Mouse (Mus musculus): ENCODE results near the gene Rpl23a. TPM values are rescaled to one million over a fixed set of nuclear protein-coding genes. Genes with fewer than 3 reads are reported as not detected.
"Not testable (repeated sequence)": the region's sequence is repeated elsewhere in the genome, so short reads cannot be mapped to it uniquely, and the experiment has no call there.

Gene Rpl23a
- polyA plus RNA-seq, 1 experiment = 337 TPM

DNA sequence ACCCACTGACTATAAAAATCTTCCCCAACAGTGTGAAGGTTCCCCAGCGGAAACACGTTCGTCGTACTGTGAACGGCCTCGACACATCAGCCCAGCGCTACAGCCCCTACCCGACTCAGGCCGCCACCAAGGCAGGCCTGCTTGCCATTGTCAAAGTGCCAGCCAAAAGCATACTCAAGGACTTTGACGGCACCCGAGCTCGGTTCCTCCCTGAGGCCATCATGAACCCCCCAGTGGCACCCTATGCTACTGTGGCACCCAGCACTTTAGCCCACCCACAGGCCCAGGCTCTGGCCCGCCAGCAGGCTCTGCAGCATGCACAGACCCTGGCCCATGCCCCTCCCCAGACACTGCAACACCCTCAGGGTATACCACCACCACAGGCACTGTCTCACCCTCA, 29.6 kb downstream of the Rpl23a start:
- 82% methylated on average over 13 of the region's 13 CpGs for WGBS
- DNase-seq (ENCODE audit: low read depth, low spot score) = no peak

DNA sequence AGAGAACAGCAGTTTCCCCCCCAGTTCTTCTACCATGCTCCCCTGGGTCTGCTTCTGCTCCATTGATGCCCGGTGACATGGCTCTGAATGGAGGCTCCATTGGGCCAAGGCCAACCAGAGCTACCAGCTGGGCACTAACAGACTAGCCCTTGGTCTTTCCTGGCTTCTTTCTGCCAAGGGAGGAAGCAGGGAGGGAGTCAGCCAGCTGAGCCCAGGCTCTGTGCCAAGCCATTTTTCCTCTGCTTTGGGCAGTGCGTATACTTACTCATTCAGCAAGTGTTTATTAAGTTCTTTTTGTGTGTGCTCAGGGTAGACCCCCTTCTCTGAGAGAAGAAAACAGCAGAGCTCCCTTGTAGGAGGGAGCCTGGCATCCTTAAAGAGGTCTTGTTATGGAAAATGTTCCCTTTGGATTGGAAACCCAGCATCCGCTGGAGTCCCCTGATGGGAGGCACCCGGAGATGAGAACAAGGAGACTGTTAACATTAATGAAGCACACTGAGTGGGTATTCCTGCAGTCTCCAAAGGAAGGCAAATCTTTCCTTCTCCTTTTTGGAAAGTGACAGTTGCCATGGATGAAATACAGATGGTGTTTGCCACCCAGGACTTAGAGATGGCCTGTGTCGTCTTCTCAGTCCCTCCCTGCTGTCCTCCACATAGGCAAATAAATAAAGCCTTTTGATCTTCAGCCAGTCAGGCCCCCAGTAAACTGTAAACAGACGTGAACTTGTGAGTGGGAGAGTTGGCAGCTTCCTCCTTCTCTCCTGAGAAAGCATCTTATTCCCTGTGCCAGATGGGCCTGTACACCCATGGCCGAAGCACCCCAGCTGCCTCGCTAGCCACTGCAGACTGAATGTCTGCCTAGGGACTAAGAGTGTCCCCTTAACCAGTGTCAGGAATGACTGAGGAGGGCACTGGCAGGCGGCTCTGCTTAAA, 30.8 kb downstream of the Rpl23a start:
- 61% methylated on average over 9 of the region's 9 CpGs for WGBS
- no peak for DNase-seq (ENCODE audit: low read depth, low spot score)

DNA sequence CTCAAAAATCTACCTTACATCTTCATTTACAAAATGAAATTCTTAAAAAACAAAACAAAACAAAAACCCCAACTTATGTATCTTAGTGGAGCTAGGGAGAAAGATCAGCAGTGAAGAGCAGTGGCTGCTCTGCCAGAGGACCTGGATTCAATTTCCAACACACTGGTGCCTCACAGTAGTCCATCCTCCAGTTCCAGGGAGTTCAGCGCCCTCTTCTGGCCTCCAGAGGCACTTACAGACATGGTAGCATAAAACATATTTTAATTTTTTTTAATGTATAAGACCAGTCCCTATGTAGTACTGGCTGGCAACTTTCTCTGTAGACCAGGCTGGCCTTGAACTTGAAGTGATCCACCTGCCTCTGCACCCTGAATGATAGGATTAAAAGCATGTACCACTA, 32.2 kb downstream of the Rpl23a start:
- 36% methylated on average over 1 of the region's 1 CpGs for WGBS
- DNase-seq (ENCODE audit: low read depth, low spot score) = no peak

DNA sequence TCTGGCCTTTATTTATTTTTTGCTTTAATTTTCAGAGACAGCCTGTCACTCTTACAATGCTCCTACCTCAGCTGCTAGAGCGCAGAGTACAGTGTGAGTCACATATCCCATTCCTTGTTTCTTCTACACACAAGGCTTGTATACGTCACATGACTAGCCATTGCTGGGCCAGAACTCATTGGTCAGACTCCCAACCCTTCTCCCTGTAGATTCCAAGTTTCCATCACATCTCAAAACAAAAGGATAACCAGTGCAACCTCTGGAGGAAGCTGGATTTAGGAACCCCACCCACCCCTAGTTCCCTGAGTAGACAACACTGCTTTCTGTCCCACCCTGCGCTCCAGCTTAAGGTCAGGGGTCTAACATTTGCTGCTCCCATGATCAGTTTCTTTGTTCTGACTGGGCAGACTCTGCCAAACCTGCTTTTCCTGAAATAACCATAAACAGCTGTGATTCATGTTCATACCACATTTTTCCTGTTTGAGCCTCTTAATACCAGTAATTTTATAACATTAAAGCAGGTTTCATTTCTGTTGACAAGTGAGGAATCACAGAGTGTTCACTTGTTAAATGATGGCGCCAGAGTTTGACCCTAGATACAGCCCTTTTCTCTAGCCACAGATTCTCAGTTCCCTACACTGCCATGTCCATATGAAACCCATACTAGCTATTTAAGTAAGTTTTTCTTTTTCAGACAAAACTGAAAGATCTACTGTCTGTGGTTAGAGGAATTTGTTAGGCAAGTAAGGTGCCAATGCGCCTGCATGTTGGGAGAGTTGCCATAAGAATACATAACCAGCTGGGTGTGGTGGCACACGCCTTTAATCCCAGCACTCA, 36.5 kb downstream of the Rpl23a start:
- WGBS = 73% methylated on average over 6 of the region's 6 CpGs
- no peak for DNase-seq (ENCODE audit: low read depth, low spot score)

DNA sequence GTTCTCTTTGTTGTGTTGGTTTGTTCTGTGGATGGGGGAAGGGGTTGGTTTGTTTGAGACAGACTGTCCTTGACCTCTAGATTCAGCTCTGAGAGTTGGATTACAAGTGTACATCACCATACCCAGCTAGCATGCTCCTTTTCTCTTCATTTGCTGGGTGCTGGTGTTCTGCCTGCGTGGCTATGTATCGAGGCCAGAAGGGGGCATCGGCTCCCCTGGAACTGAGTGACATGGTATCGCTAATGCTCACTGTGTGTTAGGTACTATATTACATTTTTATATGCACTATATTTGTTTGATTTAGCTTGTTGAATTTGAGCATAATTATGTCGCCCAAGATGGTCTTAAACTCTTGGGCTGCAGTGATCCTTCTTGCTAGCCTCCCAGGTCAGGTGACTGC, 37.2 kb downstream of the Rpl23a start:
- 68% methylated on average over 5 of the region's 5 CpGs for WGBS
- no peak for DNase-seq (ENCODE audit: low read depth, low spot score)

DNA sequence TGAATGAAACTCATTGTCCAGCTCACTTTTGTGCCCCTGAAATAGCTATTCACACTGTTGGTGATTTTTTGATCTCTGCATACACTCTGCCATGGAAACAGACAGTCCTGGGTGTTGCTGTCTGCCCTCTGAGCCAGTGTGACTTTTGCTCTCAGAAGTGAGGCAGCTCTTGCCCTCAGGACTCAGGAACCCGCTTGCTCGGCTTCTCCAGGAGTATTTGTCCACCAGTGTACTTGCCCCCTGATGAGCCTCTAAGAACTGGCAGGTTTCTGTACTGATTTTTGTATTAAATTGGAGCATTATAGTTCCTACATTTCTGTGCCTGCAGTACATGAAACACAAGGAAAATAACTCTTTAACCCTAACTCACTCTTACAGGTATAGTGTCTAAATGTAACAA, 39.9 kb downstream of the Rpl23a start:
- 91% methylated on average over 2 of the region's 2 CpGs for WGBS
- DNase-seq (ENCODE audit: low read depth, low spot score) = no peak

DNA sequence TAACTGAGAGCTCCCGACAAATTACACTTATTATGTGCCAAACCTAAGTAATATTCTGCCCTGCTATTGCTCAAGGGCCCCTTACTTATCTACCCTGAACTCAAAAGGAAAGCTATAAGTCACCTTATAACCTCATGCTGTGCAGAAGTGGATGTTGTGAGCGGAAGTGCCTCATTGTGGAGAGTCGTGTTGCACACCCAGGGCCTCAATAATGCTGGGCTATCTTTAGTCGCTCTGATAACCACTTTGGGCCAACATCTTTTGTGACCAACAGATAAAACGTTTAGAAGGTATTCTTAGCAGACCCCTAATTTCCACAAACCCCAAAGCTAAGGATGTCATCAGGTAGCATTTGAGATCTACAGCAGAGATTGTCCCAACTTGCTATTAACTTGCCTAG, 42.7 kb downstream of the Rpl23a start:
- DNase-seq (ENCODE audit: low read depth, low spot score) = no peak
- 78% methylated on average over 5 of the region's 5 CpGs for WGBS

DNA sequence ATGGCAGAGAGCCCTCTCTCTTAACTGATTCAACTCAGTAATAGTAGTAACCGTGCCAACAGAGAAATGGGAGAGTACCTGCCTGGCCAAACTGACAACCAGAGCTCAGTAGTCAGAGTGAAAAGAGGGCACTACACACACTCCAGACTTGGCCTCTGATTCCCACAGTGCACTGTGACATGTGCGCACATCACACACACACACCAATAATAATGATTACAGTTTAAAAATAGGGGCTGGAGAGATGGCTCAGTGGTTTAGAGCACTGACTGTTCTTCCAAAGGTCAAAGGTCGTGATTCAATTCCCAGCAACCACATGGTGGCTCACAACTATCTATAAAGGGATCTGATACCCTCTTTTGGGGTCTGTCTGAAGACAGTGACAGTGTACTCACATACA, 45.4 kb downstream of the Rpl23a start:
- DNase-seq (ENCODE audit: low read depth, low spot score) = no peak
- 92% methylated on average over 3 of the region's 3 CpGs for WGBS

DNA sequence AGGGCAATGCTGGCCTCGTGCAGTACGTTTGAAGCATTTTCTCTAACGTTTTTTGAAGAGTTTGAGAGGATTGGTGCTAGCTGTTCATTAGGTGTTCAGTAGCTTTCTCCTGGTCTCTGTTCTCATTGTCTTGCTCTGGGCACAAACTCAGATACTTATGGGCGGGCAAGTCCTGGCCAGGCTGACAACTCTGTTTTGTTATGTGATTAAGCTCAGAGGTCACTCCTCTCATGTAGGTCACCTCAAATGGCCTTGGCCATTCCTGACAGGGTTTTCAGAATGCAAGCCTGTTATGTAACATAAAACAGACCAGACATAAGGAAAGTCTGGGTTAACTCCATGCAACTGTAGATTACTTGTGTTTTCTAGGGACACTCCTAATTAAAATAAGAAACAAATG, 45.8 kb downstream of the Rpl23a start:
- no peak for DNase-seq (ENCODE audit: low read depth, low spot score)

DNA sequence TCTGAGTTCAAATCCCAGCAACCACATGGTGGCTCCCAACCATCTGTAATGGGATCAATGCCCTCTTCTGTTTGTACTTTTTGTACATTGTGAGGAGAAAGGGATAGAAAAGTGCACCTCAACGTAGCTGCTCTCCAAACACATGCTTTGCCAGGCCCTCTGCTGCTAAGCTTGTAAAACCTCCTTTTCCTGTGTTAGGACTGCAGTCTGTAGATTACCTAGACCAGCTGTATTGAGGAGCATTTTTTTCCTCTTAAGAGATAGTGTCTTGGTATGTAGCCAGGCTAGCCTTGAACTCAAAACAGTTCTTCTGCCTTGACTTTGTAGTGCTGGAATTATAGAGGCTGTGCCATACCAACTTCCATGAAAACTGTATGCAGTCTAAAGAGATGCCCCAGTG, 47.3 kb downstream of the Rpl23a start:
- 47% methylated on average over 1 of the region's 1 CpGs for WGBS
- no peak for DNase-seq (ENCODE audit: low read depth, low spot score)

More for the DNA sequence above, 45.8 kb downstream of the Rpl23a start:
- WGBS = 79% methylated on average over 4 of the region's 4 CpGs

DNA sequence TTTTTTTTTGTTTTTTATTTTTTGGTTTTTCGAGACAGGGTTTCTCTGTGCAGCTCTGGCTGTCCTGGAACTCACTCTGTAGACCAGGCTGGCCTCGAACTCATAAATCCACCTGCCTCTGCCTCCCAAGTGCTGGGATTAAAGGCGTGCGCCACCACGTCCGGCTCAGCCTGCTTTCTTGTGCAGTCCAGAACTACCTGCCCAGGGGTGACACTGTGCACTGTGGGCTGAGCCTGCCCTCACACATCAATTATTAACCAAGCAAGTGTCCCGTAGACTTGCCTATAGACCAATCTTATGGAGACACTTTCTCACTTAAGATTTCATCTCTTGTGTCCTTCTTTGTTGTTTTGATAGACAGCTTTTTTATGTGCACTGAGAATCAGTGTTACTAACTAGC, 48.1 kb downstream of the Rpl23a start:
- 44% methylated on average over 7 of the region's 7 CpGs for WGBS
- DNase-seq (ENCODE audit: low read depth, low spot score) = not testable (repeated sequence)

DNA sequence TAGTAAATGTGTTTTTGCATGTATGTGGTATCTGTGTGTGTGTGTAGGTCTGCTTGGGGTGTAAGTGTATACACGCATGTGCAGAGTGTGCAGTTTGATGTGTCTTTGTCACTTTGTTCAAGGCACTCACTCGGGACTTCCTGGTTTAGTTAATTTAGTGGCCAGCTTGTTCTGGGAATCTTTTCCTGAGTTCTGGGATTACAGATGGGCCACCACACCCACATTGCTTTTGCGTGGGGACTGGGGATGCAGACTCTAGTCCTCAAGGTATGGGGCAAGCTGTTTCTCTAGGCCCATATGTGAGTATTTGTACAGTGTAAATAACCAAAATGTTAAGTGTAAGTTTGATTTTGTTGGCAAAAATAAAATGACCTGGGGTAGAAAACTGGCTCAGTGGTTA, 49.0 kb downstream of the Rpl23a start:
- DNase-seq (ENCODE audit: low read depth, low spot score) = no peak
- WGBS = 62% methylated on average over 3 of the region's 3 CpGs

DNA sequence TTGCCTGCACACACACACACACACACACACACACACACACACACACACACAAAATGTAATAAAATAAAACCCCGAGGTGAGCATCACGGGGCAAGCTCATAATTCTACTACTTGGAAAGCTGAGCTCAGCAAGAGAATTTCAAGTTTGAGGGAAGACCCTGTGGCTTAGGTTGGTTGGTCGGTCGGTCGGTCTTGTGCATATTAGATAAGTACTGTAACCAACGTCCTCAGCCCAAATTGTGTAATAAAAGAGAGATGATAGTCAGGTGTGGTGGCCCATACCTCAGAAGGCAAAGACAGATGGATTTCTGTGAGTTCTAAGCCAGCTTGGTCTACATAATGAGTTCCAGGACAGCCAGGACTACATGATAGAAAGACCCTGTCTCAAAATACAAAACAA, 49.5 kb downstream of the Rpl23a start:
- WGBS = 80% methylated on average over 6 of the region's 6 CpGs
- DNase-seq (ENCODE audit: low read depth, low spot score) = no peak

Other genes starting within 250 kb of the Rpl23a start
- 27.0 and 41.8 TPM in 2 replicates for gene Phf12, start 200.8 kb downstream of the Rpl23a start, polyA plus RNA-seq (2012; rRNA removed)
- 4.7 and 5.0 TPM in 2 replicates for gene Dhrs13, start 151.3 kb downstream of the Rpl23a start, polyA plus RNA-seq (2012; rRNA removed)
- 27.9 and 33.9 TPM in 2 replicates for gene Flot2, start 145.7 kb downstream of the Rpl23a start, polyA plus RNA-seq (2012; rRNA removed)
- gene Eral1, start 103.2 kb downstream of the Rpl23a start, polyA plus RNA-seq (2012; rRNA removed) = 26.1 and 27.3 TPM in 2 replicates
- gene Fam222b, start 88.9 kb downstream of the Rpl23a start, polyA plus RNA-seq (2012; rRNA removed) = 7.8 and 14.5 TPM in 2 replicates
- 68.9 and 93.3 TPM in 2 replicates for gene Traf4, start 18.0 kb downstream of the Rpl23a start, polyA plus RNA-seq (2012; rRNA removed)
- 6.6 and 9.1 TPM in 2 replicates for gene Nek8, start 6.9 kb downstream of the Rpl23a start, polyA plus RNA-seq (2012; rRNA removed)
- 6.8 and 15.2 TPM in 2 replicates for gene Tlcd1, start 6.9 kb downstream of the Rpl23a start, polyA plus RNA-seq (2012; rRNA removed)
- gene Rab34, start 4.8 kb upstream of the Rpl23a start, polyA plus RNA-seq (2012; rRNA removed) = 10.7 and 11.2 TPM in 2 replicates
- 0.30 TPM in 1 of 2 replicates, not detected in the other for gene Proca1, start 9.8 kb upstream of the Rpl23a start, polyA plus RNA-seq (2012; rRNA removed)
- 94.8 and 111 TPM in 2 replicates for gene Sdf2, start 62.2 kb upstream of the Rpl23a start, polyA plus RNA-seq (2012; rRNA removed)
- gene Supt6, start 62.4 kb upstream of the Rpl23a start, polyA plus RNA-seq (2012; rRNA removed) = 17.4 and 19.8 TPM in 2 replicates
- 49.5 and 72.1 TPM in 2 replicates for gene 2610507B11Rik, start 78.2 kb upstream of the Rpl23a start, polyA plus RNA-seq (2012; rRNA removed)
- gene BC030499, start 107.3 kb upstream of the Rpl23a start, polyA plus RNA-seq (2012; rRNA removed) = 0.22 and 0.32 TPM in 2 replicates
- gene Spag5, start 117.9 kb upstream of the Rpl23a start, polyA plus RNA-seq (2012; rRNA removed) = 11.2 and 15.8 TPM in 2 replicates
- gene Aldoc, start 139.4 kb upstream of the Rpl23a start, polyA plus RNA-seq (2012; rRNA removed) = 7.0 and 7.4 TPM in 2 replicates
- 64.4 and 82.0 TPM in 2 replicates for gene Pigs, start 144.8 kb upstream of the Rpl23a start, polyA plus RNA-seq (2012; rRNA removed)
- gene Unc119, start 159.9 kb upstream of the Rpl23a start, polyA plus RNA-seq (2012; rRNA removed) = 27.1 and 31.2 TPM in 2 replicates
- gene Foxn1, start 203.0 kb upstream of the Rpl23a start, polyA plus RNA-seq (2012; rRNA removed) = not detected in 2 replicates
- gene Slc13a2, start 238.6 kb upstream of the Rpl23a start, polyA plus RNA-seq (2012; rRNA removed) = 171 and 272 TPM in 2 replicates

All from large intestine, adult 2 months (tissue).